Mouse (Mus musculus): ENCODE measurements at regions not wholly inside any gene's neighbourhood (a gene's known extent, or its start where the extent isn't known, plus 50 kb on each side); places are given as distances from the start of the nearest gene placed in this dataset.
A peak's percentile ranks its signal among the peaks of the same experiment; 100 is the strongest.

DNA sequence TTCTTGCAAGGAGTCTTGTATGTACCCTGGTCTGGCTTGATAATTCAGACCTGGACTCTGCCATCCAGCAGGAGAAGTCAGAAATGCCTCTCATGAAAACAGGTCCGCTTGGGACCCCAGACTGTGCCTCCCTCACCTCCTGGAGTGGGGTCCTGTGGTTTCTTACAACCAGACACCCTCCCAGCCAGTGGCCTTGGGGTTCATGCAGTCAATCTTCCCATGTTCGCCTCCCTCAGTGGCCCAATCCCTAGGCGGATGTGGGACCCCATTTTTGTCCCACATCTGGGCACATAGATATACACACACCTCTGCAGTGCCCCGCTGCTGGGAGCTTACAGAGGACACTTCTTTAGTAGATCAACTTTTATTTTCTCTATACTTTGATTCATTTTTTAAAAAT is 217.7 kb downstream of the Lrfn2 start:
- DNase-seq (ENCODE audit: low read depth, low spot score), result no peak
- WGBS, result 81% methylated on average over 4 of the region's 4 CpGs

DNA sequence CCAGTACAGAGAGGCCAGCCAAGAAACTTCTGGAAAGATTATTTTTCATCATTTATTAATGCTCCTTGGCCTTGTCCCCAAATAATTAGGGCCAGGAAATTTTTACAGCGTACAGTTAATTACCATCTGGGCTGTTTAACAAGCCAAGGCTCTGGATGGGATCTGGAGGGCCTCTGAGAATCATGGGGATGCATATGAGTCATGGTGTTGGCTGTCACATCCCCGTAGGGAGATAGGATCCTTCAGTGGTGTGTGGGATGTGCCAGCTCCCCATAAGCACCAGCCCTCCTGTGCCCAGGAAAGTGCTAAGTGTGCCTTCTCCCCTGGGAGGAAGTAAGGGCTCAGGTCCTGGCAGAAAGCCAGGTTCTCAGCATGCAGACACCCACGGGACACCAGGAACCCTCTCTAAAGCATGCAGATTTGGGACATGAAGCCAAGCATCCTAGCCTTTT is 218.8 kb downstream of the Lrfn2 start:
- WGBS, result 29% methylated on average over 3 of the region's 3 CpGs
- DNase-seq (ENCODE audit: low read depth, low spot score), result no peak

DNA sequence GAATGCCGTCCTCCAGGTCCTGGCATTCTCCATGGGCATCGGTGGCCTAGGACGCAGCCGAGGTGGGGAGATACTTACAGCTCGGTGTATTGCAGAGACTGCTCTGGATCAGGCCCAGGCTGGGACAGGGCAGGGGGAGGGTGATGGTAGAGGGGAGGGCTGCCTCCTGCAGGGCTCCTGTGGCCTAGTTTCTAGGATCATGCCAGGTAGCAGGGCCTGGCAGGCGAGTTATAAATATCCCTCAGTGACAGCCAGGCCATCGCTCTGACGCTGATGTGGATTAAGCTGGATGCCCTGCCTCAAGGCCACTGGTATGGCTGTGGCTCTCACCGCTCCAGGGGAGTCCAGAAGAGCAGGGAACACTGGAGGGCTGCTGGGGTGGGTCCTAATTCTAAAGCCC is 221.8 kb downstream of the Lrfn2 start:
- no peak for DNase-seq (ENCODE audit: low read depth, low spot score)
- 84% methylated on average over 9 of the region's 9 CpGs for WGBS

DNA sequence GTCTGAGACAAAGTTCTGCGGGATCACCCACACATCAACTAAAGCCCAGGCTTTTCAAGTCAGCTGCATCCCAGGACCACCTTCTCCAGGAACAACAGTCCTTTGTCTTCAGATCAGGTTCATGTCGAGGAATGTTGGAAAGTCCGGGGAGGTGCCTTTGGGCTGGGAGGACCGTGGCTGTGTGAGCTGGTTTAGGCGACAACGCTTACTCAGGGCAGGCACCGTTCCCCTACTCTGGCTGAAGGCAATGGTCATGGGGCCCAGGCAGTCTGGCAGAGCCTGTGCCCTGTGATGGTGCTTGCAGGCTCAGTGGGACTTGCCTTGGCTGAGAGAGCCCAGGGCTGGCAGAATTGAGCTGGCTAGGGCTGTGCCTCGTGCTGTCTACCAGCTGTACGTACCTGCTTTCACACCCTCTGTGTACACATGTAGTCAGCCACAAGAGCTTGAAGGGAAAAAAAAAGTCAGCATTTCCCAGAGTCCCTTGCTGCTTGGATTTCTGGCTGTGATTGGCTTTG is 222.9 kb downstream of the Lrfn2 start:
- WGBS, result 64% methylated on average over 9 of the region's 9 CpGs
- no peak for DNase-seq (ENCODE audit: low read depth, low spot score)

DNA sequence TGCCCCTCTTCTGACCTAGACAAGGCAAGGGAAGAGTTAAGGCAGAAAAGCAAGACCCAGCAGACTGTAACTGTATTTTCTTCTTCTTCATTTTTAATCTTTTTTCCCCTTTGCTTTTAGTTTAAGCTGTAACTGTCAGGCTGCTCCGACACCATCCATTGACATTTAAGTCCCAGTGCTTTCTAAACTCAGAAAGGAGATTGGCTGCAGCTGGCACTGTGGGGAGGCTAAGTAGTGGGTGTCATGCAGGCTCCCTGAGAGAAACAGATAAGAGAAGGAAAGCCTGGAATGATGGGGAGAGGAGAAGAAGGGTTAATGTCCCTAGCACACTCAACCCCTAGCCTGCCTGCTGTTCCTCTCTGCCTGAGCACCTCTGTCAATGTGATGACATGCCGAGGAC is 225.4 kb downstream of the Lrfn2 start:
- 57% methylated on average over 2 of the region's 2 CpGs for WGBS
- no peak for DNase-seq (ENCODE audit: low read depth, low spot score)

DNA sequence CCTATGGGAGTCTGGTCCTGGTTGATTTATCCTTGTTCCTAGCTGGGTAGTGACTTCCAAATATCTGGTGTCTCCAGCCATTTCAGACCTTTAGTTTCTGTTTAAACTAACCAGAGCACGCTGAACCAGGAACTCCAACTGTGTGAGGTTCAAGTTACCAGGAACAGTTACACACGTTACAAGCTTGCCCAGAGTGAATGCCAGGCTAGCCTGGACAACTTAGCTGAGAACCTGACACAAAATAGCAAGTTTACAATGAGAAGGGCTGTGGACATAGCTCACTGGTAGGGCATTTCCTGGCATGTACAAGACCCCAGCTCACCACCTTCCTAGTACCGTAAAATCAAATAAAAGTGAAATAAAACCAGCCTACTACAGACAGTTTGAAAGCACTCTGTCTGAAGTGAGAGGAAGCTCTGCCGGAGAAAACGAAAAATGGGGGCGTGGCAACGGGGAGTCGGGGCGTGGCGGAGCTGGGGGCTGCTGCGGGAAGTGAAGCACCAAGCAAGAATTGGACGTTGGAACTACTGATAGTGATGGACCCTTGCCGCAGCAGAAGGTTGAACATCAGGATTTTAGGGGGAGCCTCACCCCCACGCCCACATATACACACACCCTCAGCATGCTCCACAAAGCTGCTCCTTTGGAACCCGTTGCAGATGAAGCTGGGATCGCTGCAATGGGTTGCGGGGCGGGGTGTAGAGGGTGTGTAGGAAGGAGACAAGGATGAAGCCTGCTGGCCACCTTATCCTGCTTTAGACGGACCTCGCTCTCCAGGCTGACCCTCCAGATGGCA is 239.3 kb downstream of the Lrfn2 start:
- no peak for DNase-seq (ENCODE audit: low read depth, low spot score)
- 2% methylated on average over 20 of the region's 20 CpGs for WGBS

DNA sequence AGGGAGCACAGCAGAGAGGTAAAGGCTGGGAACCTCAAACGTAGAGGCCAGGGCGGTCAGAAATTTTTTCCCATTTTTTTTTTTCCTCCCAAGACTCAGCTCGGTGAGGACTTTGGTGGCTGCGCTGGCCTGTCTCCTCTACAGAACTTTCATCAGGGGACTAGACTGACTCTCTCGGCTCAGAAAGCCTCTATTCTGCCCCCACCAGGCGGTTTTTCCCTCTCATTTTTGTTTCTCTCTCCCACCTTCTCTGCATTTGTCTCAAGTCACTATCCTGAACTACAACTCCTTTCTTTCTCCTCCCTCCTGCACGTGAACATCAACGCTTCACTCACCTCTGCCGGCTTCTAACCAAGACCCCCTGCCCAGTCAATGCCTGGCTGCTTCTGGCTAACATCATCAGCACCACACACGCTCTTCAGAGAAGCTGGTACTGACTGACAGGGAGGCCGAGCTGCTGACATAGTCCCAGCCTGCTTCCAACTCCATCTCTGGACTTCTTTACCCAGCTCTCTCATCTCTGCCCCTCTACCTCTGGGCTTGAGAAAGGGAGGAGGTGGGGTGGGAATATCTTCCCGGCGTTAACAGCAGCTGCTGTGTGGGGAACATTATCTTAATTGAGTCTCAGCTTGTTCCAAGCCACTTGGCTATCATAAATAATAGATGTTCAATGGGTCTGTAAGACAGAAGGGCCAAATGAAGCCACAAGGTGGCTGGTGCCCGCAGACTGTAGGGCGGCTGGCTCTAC is 240.0 kb downstream of the Lrfn2 start:
- DNase-seq (ENCODE audit: low read depth, low spot score), result no peak
- 20% methylated on average over 15 of the region's 15 CpGs for WGBS

DNA sequence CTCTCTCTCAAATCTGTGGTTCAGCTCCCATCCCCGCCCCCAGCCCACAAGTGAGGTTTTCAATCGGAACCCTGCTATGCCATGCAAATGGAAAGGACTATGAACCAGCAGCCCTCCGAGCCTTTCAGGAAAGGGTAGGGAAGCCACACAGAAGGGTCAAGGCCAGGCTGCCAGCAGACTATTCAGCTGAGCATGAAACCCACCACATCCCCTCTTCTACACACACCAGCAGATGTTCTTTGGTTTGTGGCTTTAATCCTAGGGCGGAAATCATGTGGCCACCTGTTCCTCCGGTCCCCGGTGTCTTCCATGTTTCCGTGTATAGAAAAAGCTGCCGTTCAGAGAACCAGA is 240.6 kb downstream of the Lrfn2 start:
- WGBS, result 73% methylated on average over 8 of the region's 8 CpGs
- no peak for DNase-seq (ENCODE audit: low read depth, low spot score)

DNA sequence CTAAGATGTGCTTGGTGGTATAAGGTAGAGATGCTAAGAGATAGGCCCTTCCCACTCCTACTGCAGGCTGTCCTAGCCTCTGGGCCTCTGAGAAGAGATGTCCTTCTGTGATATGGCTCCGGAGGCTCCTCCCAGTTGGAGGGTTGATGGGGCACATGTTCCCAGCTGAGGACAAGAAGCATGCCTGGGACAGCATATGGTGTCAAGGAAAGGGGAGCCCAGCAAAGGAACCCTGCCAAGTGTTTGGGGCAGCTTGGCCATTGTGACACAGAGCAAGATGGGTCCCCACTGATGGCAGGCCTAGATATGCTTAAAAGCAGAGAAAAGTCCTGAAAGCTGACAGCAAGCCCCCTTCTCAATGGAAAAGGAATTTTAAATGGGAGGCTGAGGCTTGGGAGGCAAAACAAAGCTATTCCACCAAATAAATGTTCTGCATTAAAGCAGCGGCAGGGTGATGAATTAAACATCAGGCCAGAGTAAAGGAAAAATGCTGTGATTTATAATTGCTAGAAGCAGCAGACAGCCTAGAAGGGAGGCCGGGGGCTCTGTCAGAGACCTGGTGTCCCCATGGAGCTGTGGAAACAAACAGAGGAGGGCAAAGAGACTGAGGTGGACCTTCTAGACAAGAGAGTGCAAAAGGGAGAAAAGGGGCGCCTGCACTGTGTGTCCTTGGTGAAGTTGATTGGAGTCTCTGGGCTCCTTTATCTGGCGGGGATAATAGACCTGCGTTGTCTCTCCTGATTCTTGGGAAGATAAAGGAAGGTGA is 246.0 kb downstream of the Lrfn2 start:
- WGBS, result 77% methylated on average over 6 of the region's 6 CpGs
- no peak for DNase-seq (ENCODE audit: low read depth, low spot score)

DNA sequence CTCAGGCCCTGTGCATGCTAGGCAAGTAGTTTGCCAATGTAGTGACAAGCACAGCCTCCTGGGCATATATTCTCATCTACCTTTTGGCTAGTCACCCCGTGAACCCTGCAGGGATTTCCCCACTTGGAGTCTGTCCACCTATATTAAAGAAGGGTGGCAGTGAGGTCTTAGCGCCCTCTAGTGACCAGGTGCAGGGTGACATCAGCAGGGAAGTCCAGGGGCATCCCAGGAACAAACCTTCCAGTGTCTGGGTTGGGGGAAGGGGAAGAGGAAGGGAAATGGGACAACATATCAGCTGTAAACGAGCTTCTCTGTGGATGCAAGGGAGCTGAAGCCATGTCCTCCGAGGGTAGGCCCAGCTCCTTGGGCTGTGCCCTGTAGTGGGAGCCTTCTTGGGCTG is 245.7 kb upstream of the Mocs1 start:
- 3% methylated on average over 4 of the region's 4 CpGs for WGBS
- DNase-seq (ENCODE audit: low read depth, low spot score), result peak; percentile 8

DNA sequence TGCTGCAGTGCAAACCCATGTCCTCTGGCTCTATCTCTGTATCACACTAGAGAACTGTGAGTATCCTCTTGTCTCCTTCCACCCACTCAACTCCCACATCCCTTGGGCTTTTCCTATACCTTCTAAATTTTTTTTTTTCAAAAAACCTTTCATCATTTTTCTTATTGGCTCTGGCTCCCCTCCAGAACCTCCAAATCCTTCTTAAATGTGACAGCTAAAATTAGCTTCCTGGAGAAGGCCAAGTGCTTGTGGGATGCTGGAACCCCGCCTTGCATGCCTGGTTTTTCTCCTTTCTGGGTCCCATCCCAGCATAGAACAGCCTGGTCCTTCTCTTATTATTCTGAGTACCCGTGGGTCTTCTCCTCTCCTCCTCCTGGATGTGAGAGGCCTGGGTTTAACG is 244.2 kb upstream of the Mocs1 start:
- DNase-seq (ENCODE audit: low read depth, low spot score), result no peak
- 53% methylated on average over 3 of the region's 3 CpGs for WGBS

DNA sequence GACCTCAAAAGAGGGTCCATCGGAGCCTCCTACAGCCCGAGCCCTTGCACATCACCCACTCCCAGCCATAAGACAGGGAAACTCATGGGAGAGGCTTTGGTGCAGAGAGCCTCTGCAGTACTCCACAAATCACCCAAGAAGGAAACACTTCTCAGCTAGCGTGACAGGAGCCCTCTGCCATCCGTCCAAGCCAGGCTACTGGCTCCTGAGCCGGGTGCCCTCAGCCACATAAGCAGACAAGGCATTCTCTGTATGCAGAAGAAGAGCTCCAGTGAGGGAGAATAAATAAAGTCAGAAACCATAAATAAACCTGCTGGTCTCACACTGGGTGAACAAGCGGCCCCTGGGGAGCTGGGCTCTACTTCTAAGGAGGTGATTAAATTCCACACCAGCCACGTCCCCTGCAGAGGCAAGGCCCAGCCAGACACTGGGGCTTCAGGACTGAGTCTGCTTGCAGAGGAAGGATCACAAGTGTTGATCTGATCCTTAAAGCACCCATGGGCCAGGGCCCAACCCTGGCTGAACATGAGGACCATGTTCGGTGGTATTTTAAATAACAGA is 243.0 kb upstream of the Mocs1 start:
- DNase-seq (ENCODE audit: low read depth, low spot score), result no peak
- WGBS, result 50% methylated on average over 8 of the region's 8 CpGs

DNA sequence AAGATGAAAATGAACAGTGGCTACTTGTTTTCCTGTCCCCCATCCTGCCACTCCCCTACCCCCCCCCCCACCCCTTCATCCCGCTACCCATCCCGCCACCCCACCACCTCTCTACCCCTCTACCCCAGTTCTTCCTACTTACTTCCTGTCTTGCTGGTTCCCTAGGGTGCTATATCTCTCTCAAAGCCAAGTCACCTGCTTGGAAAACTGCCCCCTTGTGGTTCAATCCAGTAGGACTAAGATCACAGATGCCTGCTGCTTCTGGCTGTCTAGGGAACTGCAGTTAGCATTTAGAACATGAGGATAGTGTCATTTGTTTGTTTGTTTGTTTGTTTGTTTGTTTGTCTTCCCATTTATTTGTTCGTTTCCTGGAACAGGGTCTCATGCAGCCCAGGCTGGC is 238.4 kb upstream of the Mocs1 start:
- DNase-seq (ENCODE audit: low read depth, low spot score), result no peak
- 51% methylated on average over 3 of the region's 3 CpGs for WGBS

DNA sequence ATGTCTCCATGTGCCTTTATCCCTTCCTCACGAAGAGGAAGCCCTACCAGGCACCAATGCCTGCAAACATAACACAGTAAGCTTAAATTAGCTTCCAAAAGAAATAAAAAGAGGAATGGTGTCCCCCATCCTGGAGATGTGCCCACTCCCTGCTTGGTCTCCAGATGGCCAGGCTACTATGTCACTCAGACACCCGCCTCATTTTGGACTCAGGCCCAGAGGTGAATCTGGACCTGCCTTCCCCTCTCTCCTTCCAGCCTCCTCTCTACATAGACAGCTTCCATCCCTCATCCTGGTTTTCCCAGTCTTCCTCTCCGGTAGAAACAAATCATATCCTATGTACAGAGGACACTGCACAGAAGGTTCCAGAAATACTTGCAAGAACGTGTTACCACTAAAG is 237.8 kb upstream of the Mocs1 start:
- DNase-seq (ENCODE audit: low read depth, low spot score), result no peak
- WGBS, result 64% methylated on average over 4 of the region's 4 CpGs

DNA sequence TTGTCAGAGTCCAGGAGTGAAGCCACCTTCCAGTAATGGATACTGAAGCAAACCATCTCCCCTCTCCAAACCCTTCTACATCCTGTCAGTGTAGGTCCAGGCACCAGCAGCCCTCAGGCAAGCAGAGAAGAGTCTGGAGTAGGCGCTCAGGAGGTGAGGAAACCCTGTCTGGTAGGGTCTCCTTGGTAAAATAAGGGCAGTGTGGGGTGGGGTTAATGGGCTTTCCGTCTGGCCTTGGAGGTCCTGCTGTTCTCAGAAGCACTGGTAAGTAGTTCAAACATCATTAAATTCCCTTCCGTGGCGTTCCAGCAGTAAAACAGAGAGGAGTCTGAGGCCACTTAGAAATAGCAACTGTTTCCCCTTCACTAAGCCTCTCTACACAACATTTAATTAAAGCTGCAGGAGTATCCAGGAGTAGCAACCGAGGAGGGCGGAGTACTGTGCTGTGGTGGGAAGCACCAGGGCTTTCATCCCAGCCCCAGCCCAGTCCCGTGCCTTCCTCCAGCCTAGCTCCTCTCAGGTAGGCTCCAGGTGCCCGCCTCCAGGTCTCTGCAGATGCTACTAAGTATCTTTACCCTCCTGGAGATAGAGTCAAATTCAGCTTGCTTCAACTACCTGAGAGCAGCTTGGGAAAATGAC is 232.0 kb upstream of the Mocs1 start:
- WGBS, result 26% methylated on average over 8 of the region's 8 CpGs
- no peak for DNase-seq (ENCODE audit: low read depth, low spot score)

DNA sequence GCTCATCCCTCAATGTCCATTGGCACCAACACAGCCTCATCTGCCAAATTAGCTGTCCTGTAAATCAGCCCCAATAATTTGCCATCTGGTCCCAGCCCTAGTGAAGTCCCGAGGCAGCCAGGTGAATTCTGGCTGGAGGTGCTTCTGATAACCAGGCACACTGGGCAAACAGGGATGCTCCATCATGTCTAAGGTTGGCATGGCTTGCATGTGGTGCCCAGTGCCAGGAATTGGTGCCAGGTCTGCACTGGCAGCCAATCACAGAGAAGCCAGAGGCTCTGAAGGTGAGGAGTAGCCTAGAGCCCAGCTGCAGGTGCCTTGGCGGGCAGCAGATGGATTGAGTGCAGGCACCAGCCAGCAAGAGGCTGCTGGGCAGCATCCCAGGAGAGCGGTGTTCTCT is 226.7 kb upstream of the Mocs1 start:
- DNase-seq (ENCODE audit: low read depth, low spot score), result no peak
- 89% methylated on average over 3 of the region's 3 CpGs for WGBS

DNA sequence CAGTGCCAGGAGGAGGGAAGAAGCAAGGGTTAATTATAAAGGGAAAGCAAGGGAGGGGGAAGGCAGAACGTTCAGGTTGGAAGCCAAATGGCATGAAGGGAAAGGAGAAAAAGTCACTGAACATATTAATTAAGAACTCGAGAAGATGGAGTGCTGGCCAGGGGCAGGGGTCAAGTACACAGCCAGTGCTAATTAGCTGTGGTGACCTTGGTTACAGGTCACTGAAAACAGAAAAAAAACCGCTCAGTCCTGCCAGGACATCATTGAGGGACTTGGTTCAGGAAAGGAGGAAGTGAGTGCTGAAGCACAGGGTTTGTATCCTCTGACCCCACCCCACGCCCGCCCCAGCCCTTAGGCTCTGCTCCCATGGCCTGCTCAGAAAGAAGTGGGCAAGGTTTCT is 223.1 kb upstream of the Mocs1 start:
- WGBS, result 20% methylated on average over 5 of the region's 5 CpGs
- no peak for DNase-seq (ENCODE audit: low read depth, low spot score)

DNA sequence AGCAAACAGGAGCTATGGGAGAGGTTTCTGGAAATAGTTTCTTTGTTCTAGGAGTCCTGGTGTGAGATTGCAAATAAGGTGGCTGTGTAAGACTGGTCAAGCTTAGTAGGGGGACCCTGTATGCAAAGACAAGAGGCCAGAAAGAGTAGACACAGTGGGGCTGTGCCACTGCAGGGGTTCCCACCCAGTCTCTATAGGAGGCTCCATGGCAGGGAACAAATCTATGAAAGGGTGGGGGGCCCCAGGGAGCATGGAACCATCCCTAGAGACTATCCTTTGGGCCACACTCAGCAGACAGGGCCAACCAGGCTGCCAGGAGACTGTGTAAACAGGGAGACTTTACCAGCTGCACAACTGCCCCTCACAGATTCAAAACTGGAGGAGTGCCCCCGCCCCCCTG is 222.6 kb upstream of the Mocs1 start:
- DNase-seq (ENCODE audit: low read depth, low spot score), result no peak
- WGBS, result 33% methylated on average over 1 of the region's 1 CpGs

DNA sequence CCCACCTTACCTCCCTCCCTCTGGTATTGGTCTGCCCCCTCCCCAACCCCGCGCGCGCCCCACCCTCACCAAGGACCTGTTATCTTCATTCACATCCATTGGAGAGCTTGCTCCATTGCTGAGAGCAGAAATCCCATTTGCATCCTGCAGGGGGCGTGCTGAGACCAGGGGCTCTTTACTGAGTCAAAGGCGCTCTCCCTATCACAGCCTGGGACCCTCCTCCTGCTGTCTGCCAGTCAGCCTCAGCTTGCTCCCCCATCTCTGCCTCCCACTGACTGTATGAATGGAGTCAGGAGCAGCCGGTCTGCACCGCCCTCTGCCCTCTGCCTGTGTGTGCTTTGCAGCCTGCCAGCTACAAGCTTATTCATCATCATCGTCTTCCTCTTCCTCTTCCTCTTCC is 221.5 kb upstream of the Mocs1 start:
- DNase-seq (ENCODE audit: low read depth, low spot score), result no peak
- 58% methylated on average over 9 of the region's 9 CpGs for WGBS
